Mouse (Mus musculus) kidney, embryonic 16.5 days (tissue): Measurements from ENCODE around the gene Hnrnpul1. TPM values are rescaled to one million over a fixed set of nuclear protein-coding genes. Genes with fewer than 3 reads are reported as not detected.

ENCODE experiments used
- ATAC-seq: fragments of 200-750 bp; cut with Nextera tagmentation; 2 replicates; pipeline ENCODE4 v1.8.0; 2017; ENCODE audit warnings: moderate TSS enrichment; ENCODE audit not compliant: low FRiP score, low TSS enrichment
- H3K27ac ChIP-seq: fragments of 300-500 bp; sonication (generic); 2 replicates; pipeline ENCODE4 v1.5.1; 2014; ENCODE audit warnings: low read length
- H3K27me3 ChIP-seq: fragments of 300-500 bp; sonication (generic); 2 replicates; pipeline ENCODE4 v1.6.1; 2014; ENCODE audit warnings: low read length, control low read depth, mixed read lengths; ENCODE audit not compliant: insufficient read depth
- H3K36me3 ChIP-seq: fragments of 300-500 bp; sonication (generic); 2 replicates; pipeline ENCODE4 v1.6.1; 2014; ENCODE audit warnings: low read length, control low read depth, mixed read lengths; ENCODE audit not compliant: insufficient read depth
- H3K4me1 ChIP-seq: fragments of 300-500 bp; sonication (generic); 2 replicates; pipeline ENCODE4 v1.6.1; 2014; ENCODE audit warnings: low read length, control low read depth, mixed read lengths; ENCODE audit not compliant: insufficient read depth
- H3K4me2 ChIP-seq: fragments of 300-500 bp; sonication (generic); replicated peaks from 2 replicates; pipeline ENCODE4 v1.6.1; 2014; ENCODE audit warnings: low read depth, low read length
- H3K4me3 ChIP-seq: fragments of 300-500 bp; sonication (generic); 2 replicates; pipeline ENCODE4 v1.5.1; 2014; ENCODE audit warnings: mild to moderate bottlenecking, low read length
- H3K9ac ChIP-seq: fragments of 300-500 bp; sonication (generic); replicated peaks from 2 replicates; pipeline ENCODE4 v1.6.1; 2014; ENCODE audit warnings: low read length
- H3K9me3 ChIP-seq: fragments of 300-500 bp; sonication (generic); 2 replicates; pipeline ENCODE4 v1.6.1; 2016; ENCODE audit warnings: low read length, control low read depth
- WGBS: fragments of 180-500 bp; shearing (Covaris S2); extraction: QIAGEN DNeasy Blood & Tissue Kit; methylation state at CpG from one replicate; pipeline ENCODE4 v1.1.7; 2014; 5-methylcytosine and 5-hydroxymethylcytosine counted together
- polyA plus RNA-seq: library from polyadenylated mRNA; unstranded; fragments of >200 nt; fragmentation: Nextera tagmentation; extraction: Ambion mirVana; gene quantifications from 2 replicates; pipeline ENCODE4 v1.2.1, GENCODE M21; 2015

Gene Hnrnpul1
- polyA plus RNA-seq, 1 experiment from 2014 or later: 43.7 TPM

- 31% methylated on average over 10 of the region's 10 CpGs for WGBS
- Histone ChIP-seq H3K4me2 (no peak overlapping the region), H3K27ac (no peak overlapping the region), H3K36me3 (peaks cover 17% of the 10 kb centered on the region; the same call in 1 of the 2 replicates), H3K4me3 (no peak overlapping the region), H3K4me1 (peaks cover 30% of the 10 kb centered on the region), H3K27me3 (peaks cover 9% of the 10 kb centered on the region), H3K9me3 (peaks cover 5% of the 10 kb centered on the region; the same call in 1 of the 2 replicates), H3K9ac (no peak overlapping the region)
- ATAC-seq: no peak
Observed at GRCm38 (mm10) chr7:25703793-25704494, 50.6 kb downstream of the Hnrnpul1 start.

- H3K36me3 ChIP-seq: peaks cover 17% of the 10 kb centered on the region; the same call in 1 of the 2 replicates
- no peak overlapping the region for H3K27ac ChIP-seq
- peaks cover 24% of the 10 kb centered on the region for H3K4me1 ChIP-seq
- H3K27me3 ChIP-seq: peaks cover 9% of the 10 kb centered on the region
- no peak overlapping the region for H3K9ac ChIP-seq
- peaks cover 5% of the 10 kb centered on the region; the same call in 1 of the 2 replicates for H3K9me3 ChIP-seq
- ATAC-seq: no peak
- H3K4me2 ChIP-seq: no peak overlapping the region
- WGBS: 100% methylated on average over 2 of the region's 2 CpGs
- H3K4me3 ChIP-seq: no peak overlapping the region
Observed at GRCm38 (mm10) chr7:25702350-25702749, 52.2 kb downstream of the Hnrnpul1 start.

- 80% methylated on average over 12 of the region's 12 CpGs for WGBS
- Histone ChIP-seq H3K4me1 (0 out of 2 replicates have a peak, but pooled peaks cover 8% of the 10 kb centered on the region), H3K27ac (no peak overlapping the region), H3K27me3 (peaks cover 9% of the 10 kb centered on the region), H3K4me2 (no peak overlapping the region), H3K4me3 (no peak overlapping the region), H3K9me3 (peaks cover 5% of the 10 kb centered on the region; the same call in 1 of the 2 replicates), H3K36me3 (peaks cover 17% of the 10 kb centered on the region; the same call in 1 of the 2 replicates), H3K9ac (no peak overlapping the region)
- ATAC-seq: no peak
Observed at GRCm38 (mm10) chr7:25700732-25701131, 53.8 kb downstream of the Hnrnpul1 start.

GRCm38 (mm10) chr7:25699851-25700250 lies 54.7 kb downstream of the Hnrnpul1 start:
- ATAC-seq: no peak
- Histone ChIP-seq H3K27ac (no peak overlapping the region), H3K4me2 (no peak overlapping the region), H3K9me3 (peaks cover 5% of the 10 kb centered on the region; the same call in 1 of the 2 replicates), H3K4me3 (no peak overlapping the region), H3K36me3 (peaks cover 17% of the 10 kb centered on the region; the same call in 1 of the 2 replicates), H3K9ac (no peak overlapping the region), H3K4me1 (0 out of 2 replicates have a peak, but pooled peaks cover 5% of the 10 kb centered on the region), H3K27me3 (peaks cover 9% of the 10 kb centered on the region)
- 59% methylated on average over 13 of the region's 13 CpGs for WGBS

- Histone ChIP-seq H3K27me3 (peaks cover 9% of the 10 kb centered on the region; the same call in 1 of the 2 replicates), H3K4me2 (no peak overlapping the region), H3K36me3 (no peaks in the 10 kb centered on the region), H3K27ac (no peak overlapping the region), H3K9me3 (no peaks in the 10 kb centered on the region), H3K9ac (no peak overlapping the region), H3K4me3 (no peak overlapping the region), H3K4me1 (peaks cover 9% of the 10 kb centered on the region)
- WGBS: 64% methylated on average over 8 of the region's 8 CpGs
- no peak for ATAC-seq
Observed at GRCm38 (mm10) chr7:25694104-25694503, 60.5 kb downstream of the Hnrnpul1 start.

- 0 out of 2 replicates have a peak overlapping the region, but pooled peaks have one; percentile 23 for H3K9ac ChIP-seq
- ATAC-seq: no peak
Observed at GRCm38 (mm10) chr7:25690051-25690450, 64.5 kb downstream of the Hnrnpul1 start.

GRCm38 (mm10) chr7:25689603-25690021 lies 64.9 kb downstream of the Hnrnpul1 start:
- H3K9ac ChIP-seq: peak overlapping the region; percentile 82
- H3K4me2 ChIP-seq: peak overlapping the region; percentile 93
- 4% methylated on average over 12 of the region's 12 CpGs for WGBS
- peak overlapping the region; percentile 32 for H3K27ac ChIP-seq
- peak overlapping the region; percentile 70 for H3K4me3 ChIP-seq
- peaks cover 21% of the 10 kb centered on the region for H3K27me3 ChIP-seq
- no peak for ATAC-seq
- H3K4me1 ChIP-seq: peaks cover 34% of the 10 kb centered on the region
- H3K9me3 ChIP-seq: no peaks in the 10 kb centered on the region
- no peaks in the 10 kb centered on the region for H3K36me3 ChIP-seq

More at GRCm38 (mm10) chr7:25690051-25690450, 64.5 kb downstream of the Hnrnpul1 start:
- H3K4me3 ChIP-seq: peak overlapping the region; percentile 70
- H3K9me3 ChIP-seq: no peaks in the 10 kb centered on the region
- WGBS: 37% methylated on average over 5 of the region's 5 CpGs
- peaks cover 21% of the 10 kb centered on the region for H3K27me3 ChIP-seq
- H3K4me1 ChIP-seq: peaks cover 34% of the 10 kb centered on the region
- H3K27ac ChIP-seq: 0 out of 2 replicates have a peak overlapping the region, but pooled peaks have one; percentile 32
- peak overlapping the region; percentile 93 for H3K4me2 ChIP-seq
- H3K36me3 ChIP-seq: no peaks in the 10 kb centered on the region

- ATAC-seq: peak; percentile 53
- 1% methylated on average over 44 of the region's 52 CpGs for WGBS
Observed at GRCm38 (mm10) chr7:25688810-25689586, 65.6 kb downstream of the Hnrnpul1 start.

GRCm38 (mm10) chr7:25687811-25688401 lies 66.7 kb downstream of the Hnrnpul1 start:
- WGBS: under 1% methylated on average over 47 of the region's 47 CpGs
- peak overlapping the region; percentile 83 for H3K27ac ChIP-seq
- H3K4me1 ChIP-seq: peaks cover 37% of the 10 kb centered on the region
- peak overlapping the region; percentile 82 for H3K9ac ChIP-seq
- peaks cover 21% of the 10 kb centered on the region for H3K27me3 ChIP-seq
- peak overlapping the region; percentile 70 for H3K4me3 ChIP-seq
- H3K36me3 ChIP-seq: no peaks in the 10 kb centered on the region
- peak overlapping the region; percentile 93 for H3K4me2 ChIP-seq
- H3K9me3 ChIP-seq: no peaks in the 10 kb centered on the region
- no peak for ATAC-seq

More at GRCm38 (mm10) chr7:25688810-25689586, 65.6 kb downstream of the Hnrnpul1 start:
- Histone ChIP-seq H3K27ac (peak overlapping the region; percentile 32), H3K4me3 (peak overlapping the region; percentile 70), H3K27me3 (peaks cover 21% of the 10 kb centered on the region), H3K36me3 (no peaks in the 10 kb centered on the region), H3K9ac (peak overlapping the region; percentile 82), H3K4me1 (peaks cover 34% of the 10 kb centered on the region), H3K4me2 (peak overlapping the region; percentile 93), H3K9me3 (no peaks in the 10 kb centered on the region)
